Mouse (Mus musculus) limb, embryonic 12.5 days (tissue): ENCODE data around the gene Snapc4. TPM values are rescaled to one million over a fixed set of nuclear protein-coding genes. Genes with fewer than 3 reads are reported as not detected.
A peak's percentile ranks its signal among the peaks of the same experiment; 100 is the strongest.

Experiments
- ATAC-seq: fragments of 200-750 bp; cut with Nextera tagmentation; 2 replicates; pipeline ENCODE4 v1.8.0; 2017; ENCODE audit warnings: low read depth, moderate TSS enrichment; ENCODE audit not compliant: insufficient number of reproducible peaks, insufficient read depth, low FRiP score, low TSS enrichment
- H3K27ac ChIP-seq: fragments of 300-500 bp; sonication (generic); 2 replicates; pipeline ENCODE4 v1.5.1; 2016; ENCODE audit warnings: mild to moderate bottlenecking, moderate library complexity
- H3K27me3 ChIP-seq: fragments of 300-500 bp; sonication (generic); 2 replicates; pipeline ENCODE4 v1.6.1; 2016; ENCODE audit warnings: mild to moderate bottlenecking, moderate library complexity
- H3K36me3 ChIP-seq: fragments of 300-500 bp; sonication (generic); 2 replicates; pipeline ENCODE4 v1.6.1; 2016; ENCODE audit warnings: mild to moderate bottlenecking, moderate library complexity
- H3K4me1 ChIP-seq: fragments of 300-500 bp; sonication (generic); replicated peaks from 2 replicates; pipeline ENCODE4 v1.6.1; 2016
- H3K4me2 ChIP-seq: fragments of 300-500 bp; sonication (generic); 2 replicates; pipeline ENCODE4 v1.6.1; 2016; ENCODE audit warnings: mild to moderate bottlenecking, moderate library complexity
- H3K4me3 ChIP-seq: fragments of 300-500 bp; sonication (generic); replicated peaks from 2 replicates; pipeline ENCODE4 v1.5.1; 2016; ENCODE audit warnings: mild to moderate bottlenecking
- H3K9ac ChIP-seq: fragments of 300-500 bp; sonication (generic); replicated peaks from 2 replicates; pipeline ENCODE4 v1.6.1; 2016; ENCODE audit warnings: mild to moderate bottlenecking, moderate library complexity
- H3K9me3 ChIP-seq: fragments of 300-500 bp; sonication (generic); 2 replicates; pipeline ENCODE4 v1.6.1; 2016; ENCODE audit warnings: mild to moderate bottlenecking, moderate library complexity
- WGBS: fragments of 180-500 bp; shearing (Covaris S2); methylation state at CpG from one replicate; pipeline ENCODE4 v1.1.7; 2016; 5-methylcytosine and 5-hydroxymethylcytosine counted together
- polyA plus RNA-seq: library from polyadenylated mRNA; unstranded; fragments of >200 nt; fragmentation: Nextera tagmentation; extraction: Ambion mirVana; gene quantifications from 2 replicates; pipeline ENCODE4 v1.2.1, GENCODE M21; 2016

The Snapc4 gene
- 36.7 and 39.4 TPM in 2 replicates for polyA plus RNA-seq

- H3K27ac ChIP-seq = peak within 1 kb of the TSS; percentile 53; the same call in 1 of the 2 replicates
Observed at GRCm38 (mm10) chr2:26380131-26380771, at the start of gene Snapc4. Gene Snapc4, minus strand, starts transcription at chr2:26380653.

GRCm38 (mm10) chr2:26429851-26430250 lies 49.4 kb upstream of the Snapc4 start:
- Histone ChIP-seq H3K27ac (no peak overlapping the region), H3K4me3 (no peak overlapping the region), H3K4me2 (no peak overlapping the region), H3K36me3 (peaks cover 98% of the 10 kb centered on the region), H3K27me3 (no peaks in the 10 kb centered on the region), H3K9ac (no peak overlapping the region), H3K4me1 (no peaks in the 10 kb centered on the region), H3K9me3 (no peaks in the 10 kb centered on the region)
- no peak for ATAC-seq
- WGBS = 93% methylated on average over 5 of the region's 5 CpGs

More at GRCm38 (mm10) chr2:26380131-26380771, at the start of gene Snapc4:
- Histone ChIP-seq H3K4me2 (peak within 1 kb of the TSS; percentile 93), H3K36me3 (peaks cover 70% of the 10 kb centered on the region), H3K9ac (peak within 1 kb of the TSS; percentile 80), H3K4me1 (peaks cover 5% of the 10 kb centered on the region), H3K27me3 (no peaks in the 10 kb centered on the region), H3K4me3 (peak within 1 kb of the TSS; percentile 87), H3K9me3 (no peaks in the 10 kb centered on the region)
- ATAC-seq = peak; percentile 97
- WGBS = under 1% methylated on average over 38 of the region's 38 CpGs

GRCm38 (mm10) chr2:26424541-26424940 lies 44.1 kb upstream of the Snapc4 start:
- Histone ChIP-seq H3K9me3 (no peaks in the 10 kb centered on the region), H3K9ac (no peak overlapping the region), H3K4me1 (no peaks in the 10 kb centered on the region), H3K27ac (no peak overlapping the region), H3K27me3 (no peaks in the 10 kb centered on the region), H3K36me3 (peaks cover 99% of the 10 kb centered on the region), H3K4me2 (no peak overlapping the region), H3K4me3 (no peak overlapping the region)
- 92% methylated on average over 2 of the region's 2 CpGs for WGBS
- no peak for ATAC-seq

- Histone ChIP-seq H3K27ac (no peak overlapping the region), H3K27me3 (no peaks in the 10 kb centered on the region), H3K36me3 (peaks cover 99% of the 10 kb centered on the region), H3K4me3 (no peak overlapping the region), H3K9me3 (no peaks in the 10 kb centered on the region), H3K4me1 (no peaks in the 10 kb centered on the region), H3K4me2 (no peak overlapping the region), H3K9ac (no peak overlapping the region)
- WGBS = 91% methylated on average over 1 of the region's 1 CpGs
- ATAC-seq = no peak
Observed at GRCm38 (mm10) chr2:26423086-26423485, 42.6 kb upstream of the Snapc4 start.

- no peak for ATAC-seq
- Histone ChIP-seq H3K4me1 (no peaks in the 10 kb centered on the region), H3K27me3 (no peaks in the 10 kb centered on the region), H3K4me2 (no peak overlapping the region), H3K9ac (no peak overlapping the region), H3K36me3 (peaks cover 99% of the 10 kb centered on the region), H3K9me3 (no peaks in the 10 kb centered on the region), H3K4me3 (no peak overlapping the region), H3K27ac (no peak overlapping the region)
- WGBS = 85% methylated on average over 2 of the region's 2 CpGs
Observed at GRCm38 (mm10) chr2:26421969-26422368, 41.5 kb upstream of the Snapc4 start.

GRCm38 (mm10) chr2:26418120-26418519 lies 37.7 kb upstream of the Snapc4 start:
- ATAC-seq = no peak
- Histone ChIP-seq H3K4me1 (no peaks in the 10 kb centered on the region), H3K36me3 (peaks cover 99% of the 10 kb centered on the region)

GRCm38 (mm10) chr2:26417066-26417465 lies 36.6 kb upstream of the Snapc4 start:
- Histone ChIP-seq H3K4me3 (no peak overlapping the region), H3K9me3 (no peaks in the 10 kb centered on the region), H3K4me2 (no peak overlapping the region), H3K36me3 (peaks cover 99% of the 10 kb centered on the region), H3K27me3 (no peaks in the 10 kb centered on the region), H3K27ac (no peak overlapping the region), H3K9ac (no peak overlapping the region), H3K4me1 (no peaks in the 10 kb centered on the region)
- no peak for ATAC-seq

More at GRCm38 (mm10) chr2:26418120-26418519, 37.7 kb upstream of the Snapc4 start:
- Histone ChIP-seq H3K9ac (no peak overlapping the region), H3K27me3 (no peaks in the 10 kb centered on the region), H3K9me3 (no peaks in the 10 kb centered on the region), H3K4me2 (no peak overlapping the region), H3K4me3 (no peak overlapping the region), H3K27ac (no peak overlapping the region)
- WGBS = 84% methylated on average over 1 of the region's 1 CpGs

- H3K4me2 ChIP-seq = no peak overlapping the region
- H3K9ac ChIP-seq = peak overlapping the region; percentile 12; the same call in 1 of the 2 replicates
- no peaks in the 10 kb centered on the region for H3K27me3 ChIP-seq
- H3K4me3 ChIP-seq = no peak overlapping the region
- WGBS = 81% methylated on average over 4 of the region's 5 CpGs
- no peak for ATAC-seq
- H3K4me1 ChIP-seq = peaks cover 25% of the 10 kb centered on the region
- H3K27ac ChIP-seq = no peak overlapping the region
- H3K9me3 ChIP-seq = no peaks in the 10 kb centered on the region
- H3K36me3 ChIP-seq = peaks cover 73% of the 10 kb centered on the region
Observed at GRCm38 (mm10) chr2:26410931-26411411, 30.5 kb upstream of the Snapc4 start.

GRCm38 (mm10) chr2:26410091-26410490 lies 29.6 kb upstream of the Snapc4 start:
- Histone ChIP-seq H3K9ac (no peak overlapping the region), H3K4me1 (peaks cover 34% of the 10 kb centered on the region), H3K36me3 (peaks cover 73% of the 10 kb centered on the region), H3K27ac (no peak overlapping the region), H3K4me3 (no peak overlapping the region), H3K9me3 (no peaks in the 10 kb centered on the region), H3K4me2 (no peak overlapping the region), H3K27me3 (no peaks in the 10 kb centered on the region)
- 70% methylated on average over 5 of the region's 5 CpGs for WGBS
- no peak for ATAC-seq

- H3K27ac ChIP-seq = no peak overlapping the region
- no peak for ATAC-seq
Observed at GRCm38 (mm10) chr2:26409362-26409761, 28.9 kb upstream of the Snapc4 start.

GRCm38 (mm10) chr2:26408515-26409356 lies 28.3 kb upstream of the Snapc4 start, which contains the start of gene Inpp5e:
Gene Inpp5e, minus strand, starts transcription at chr2:26409203.
- H3K36me3 ChIP-seq = peaks cover 61% of the 10 kb centered on the region
- peak within 1 kb of the TSS; percentile 89 for H3K4me3 ChIP-seq
- no peaks in the 10 kb centered on the region for H3K27me3 ChIP-seq
- H3K4me2 ChIP-seq = peak within 1 kb of the TSS; percentile 94
- H3K9ac ChIP-seq = peak within 1 kb of the TSS; percentile 92
- ATAC-seq = peak; percentile 93
- WGBS = under 1% methylated on average over 57 of the region's 57 CpGs
- peaks cover 41% of the 10 kb centered on the region for H3K4me1 ChIP-seq
- no peaks in the 10 kb centered on the region for H3K9me3 ChIP-seq
- peak within 1 kb of the TSS; percentile 76 for H3K27ac ChIP-seq

More at GRCm38 (mm10) chr2:26409362-26409761, 28.9 kb upstream of the Snapc4 start:
- Histone ChIP-seq H3K4me3 (peak overlapping the region; percentile 89), H3K4me2 (no peak overlapping the region; the same call in 1 of the 2 replicates), H3K9ac (no peak overlapping the region), H3K4me1 (peaks cover 41% of the 10 kb centered on the region), H3K27me3 (no peaks in the 10 kb centered on the region), H3K36me3 (peaks cover 67% of the 10 kb centered on the region), H3K9me3 (no peaks in the 10 kb centered on the region)
- 61% methylated on average over 3 of the region's 3 CpGs for WGBS
